Mouse (Mus musculus) adipocyte (in vitro differentiated cells): ENCODE measurements around the gene Cog3.

ENCODE experiments used
- DNase-seq: peaks from one replicate; pipeline ENCODE4 v3.0.0-alpha.2; 2016; ENCODE audit warnings: low spot score

Cog3 gene

DNA sequence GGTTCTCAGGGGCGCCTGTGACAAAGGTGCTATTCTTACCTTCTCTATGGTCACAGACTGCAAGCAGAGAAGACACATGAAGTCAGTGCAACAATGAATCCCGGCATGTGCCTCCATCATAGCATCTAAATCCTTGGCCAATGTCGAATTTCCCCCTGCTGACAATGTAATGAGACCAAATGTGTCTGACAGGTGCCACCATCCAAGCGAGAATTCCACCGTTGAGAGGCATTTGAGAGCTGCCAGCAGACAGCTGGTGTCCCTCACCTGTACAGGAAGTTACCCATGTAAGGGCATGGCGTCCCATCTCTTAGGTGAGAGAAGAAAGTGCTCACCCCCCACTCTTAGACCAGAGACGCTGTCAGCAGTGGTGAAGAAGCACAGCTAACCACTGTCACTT, 4.1 kb upstream of the Cog3 start:
- DNase-seq: no peak

DNA sequence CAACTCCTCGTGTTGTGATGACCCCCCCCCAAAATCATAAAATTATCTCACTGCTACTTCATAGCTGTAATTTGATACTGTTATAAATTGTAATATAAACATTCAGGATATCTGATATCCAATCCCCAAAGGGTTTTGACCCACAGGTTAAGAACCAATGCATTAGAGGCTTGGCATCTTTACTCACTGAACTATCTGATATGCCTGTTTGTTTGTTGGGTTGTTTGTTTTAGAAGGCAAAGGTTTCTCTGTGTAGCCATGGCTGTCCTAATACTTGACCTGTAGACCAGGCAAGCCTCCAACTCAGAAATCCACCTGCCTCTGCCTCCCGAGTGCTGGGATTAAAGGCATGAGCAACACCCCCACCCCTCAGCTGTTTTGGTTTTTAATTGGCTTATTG, 3.5 kb upstream of the Cog3 start:
- DNase-seq: no peak

DNA sequence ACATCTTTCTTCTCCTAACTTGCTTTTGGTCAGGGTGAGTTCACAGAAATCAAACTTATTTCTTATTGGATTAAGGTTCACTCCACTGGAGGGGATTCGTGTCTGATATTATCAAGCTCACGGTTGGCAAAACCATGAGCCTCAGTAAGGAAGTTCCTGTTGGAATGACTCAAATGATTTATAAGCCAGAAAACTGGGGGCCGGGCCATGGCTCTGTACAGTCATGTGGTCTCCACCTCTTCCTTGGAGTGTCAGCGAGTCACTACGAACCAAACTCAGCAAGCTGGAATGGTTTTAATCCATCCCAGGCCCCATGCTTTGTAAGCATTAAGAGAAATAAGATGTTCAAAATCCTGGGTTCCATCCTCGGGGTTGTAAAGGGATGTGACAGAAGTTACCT, 2.7 kb upstream of the Cog3 start:
- DNase-seq: no peak

DNA sequence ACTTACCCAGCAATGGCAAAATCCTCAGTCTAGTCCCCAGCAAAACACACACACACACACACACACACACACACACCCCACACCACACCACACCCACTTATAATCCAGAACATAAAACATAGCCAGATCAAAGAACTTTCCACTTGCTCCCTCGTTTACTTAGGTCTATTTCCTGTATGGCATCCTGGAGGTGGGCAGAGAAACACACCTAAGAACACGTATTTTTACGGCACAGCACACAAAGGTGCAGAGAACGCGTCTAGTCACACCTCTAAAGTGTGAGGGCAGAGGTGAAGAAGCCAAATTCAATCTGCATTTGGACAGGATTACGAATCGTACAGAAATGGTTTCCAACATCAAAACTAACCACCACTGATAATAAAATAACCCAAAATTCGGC, 1.1 kb downstream of the Cog3 start:
- no peak for DNase-seq

DNA sequence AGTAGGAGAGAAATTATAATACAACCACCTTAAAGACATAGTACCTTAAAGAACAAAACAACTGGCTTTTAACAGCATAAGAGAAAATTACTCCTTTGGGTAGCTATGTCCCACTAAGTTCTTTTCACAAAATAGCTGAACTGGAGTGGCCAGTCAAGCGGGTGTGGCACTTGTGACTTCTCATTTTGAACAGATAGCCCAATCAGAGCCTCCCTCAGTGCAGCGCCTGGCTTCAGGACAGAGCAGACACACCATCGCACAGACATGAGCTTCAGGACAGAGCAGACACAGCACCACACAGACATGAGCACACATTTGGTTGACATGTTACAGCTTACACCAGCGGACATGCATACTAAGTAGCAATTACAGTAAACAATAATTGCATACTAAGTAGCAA, 3.3 kb downstream of the Cog3 start:
- no peak for DNase-seq

DNA sequence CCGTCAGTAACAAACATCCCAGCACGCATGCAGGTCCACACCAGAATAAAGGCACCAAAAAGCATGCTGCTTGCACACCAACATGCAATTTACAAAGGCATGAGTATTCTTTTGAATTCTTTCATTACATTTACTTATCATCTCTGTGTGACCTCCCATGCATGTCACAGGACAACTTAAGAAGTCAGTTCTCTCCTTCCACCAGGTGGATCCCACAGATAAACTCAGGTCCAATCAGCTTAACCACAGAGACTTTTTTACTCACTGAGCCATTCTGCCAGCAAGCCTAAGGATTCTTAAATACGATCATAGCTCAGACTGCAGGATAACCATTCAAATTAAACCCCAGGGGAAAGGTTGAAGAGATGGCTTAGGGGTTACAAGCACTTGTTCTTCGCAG, 5.2 kb downstream of the Cog3 start:
- no peak for DNase-seq

DNA sequence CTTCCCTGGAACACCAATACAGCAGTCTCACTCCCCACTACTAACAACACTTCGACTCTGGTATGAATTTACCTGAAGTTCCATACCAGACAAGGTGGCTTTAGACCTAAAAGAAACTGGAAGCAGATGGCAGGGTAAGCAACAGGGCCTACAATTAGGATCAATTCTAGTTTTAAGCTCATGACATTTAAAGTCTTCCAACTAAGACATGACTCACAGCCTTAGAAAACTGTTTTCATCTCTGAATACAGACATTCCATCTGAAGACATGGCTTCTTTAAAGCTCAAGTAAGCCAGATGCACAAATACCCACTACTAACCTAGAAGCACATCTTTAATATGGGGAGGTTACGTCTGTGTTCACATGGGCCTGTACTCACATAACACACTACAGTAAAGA, 6.4 kb downstream of the Cog3 start:
- no peak for DNase-seq

DNA sequence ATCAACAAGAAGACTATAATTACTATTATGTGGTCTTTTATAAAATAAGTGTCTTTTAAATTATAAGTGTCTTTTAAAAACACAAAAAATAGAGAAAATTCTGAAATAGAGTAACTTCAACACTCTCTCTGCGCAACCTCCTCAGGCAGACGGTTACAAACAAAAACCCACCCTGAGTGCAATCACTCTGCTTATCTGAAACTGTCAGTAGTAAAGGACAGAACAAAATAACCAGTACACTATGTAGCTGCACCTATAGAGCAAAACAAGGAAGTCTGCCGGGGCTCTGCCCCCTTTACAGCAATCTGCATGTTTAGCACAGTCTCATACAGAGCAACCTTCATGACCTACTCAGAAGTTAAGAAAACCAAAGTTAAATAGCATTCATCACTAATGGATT, 12.4 kb downstream of the Cog3 start:
- DNase-seq: no peak

DNA sequence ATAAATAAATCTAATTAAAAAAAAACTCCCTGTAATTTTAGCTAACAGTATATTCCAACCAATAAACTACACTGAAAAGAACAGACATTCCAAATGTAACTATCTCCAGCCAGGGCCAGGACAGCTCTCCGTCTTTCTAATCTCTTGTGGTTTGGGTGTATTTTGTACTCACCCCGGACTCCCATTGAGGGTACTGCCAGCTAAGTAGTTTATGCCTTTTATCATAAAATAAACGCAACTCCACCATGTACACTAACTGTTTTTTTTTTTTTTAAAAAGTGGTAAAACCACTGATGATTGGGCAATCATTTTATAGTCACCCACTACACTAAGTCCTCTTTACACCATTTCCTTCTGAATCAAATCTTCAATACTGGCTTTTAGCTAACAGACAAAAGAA, 18.7 kb downstream of the Cog3 start:
- no peak for DNase-seq

DNA sequence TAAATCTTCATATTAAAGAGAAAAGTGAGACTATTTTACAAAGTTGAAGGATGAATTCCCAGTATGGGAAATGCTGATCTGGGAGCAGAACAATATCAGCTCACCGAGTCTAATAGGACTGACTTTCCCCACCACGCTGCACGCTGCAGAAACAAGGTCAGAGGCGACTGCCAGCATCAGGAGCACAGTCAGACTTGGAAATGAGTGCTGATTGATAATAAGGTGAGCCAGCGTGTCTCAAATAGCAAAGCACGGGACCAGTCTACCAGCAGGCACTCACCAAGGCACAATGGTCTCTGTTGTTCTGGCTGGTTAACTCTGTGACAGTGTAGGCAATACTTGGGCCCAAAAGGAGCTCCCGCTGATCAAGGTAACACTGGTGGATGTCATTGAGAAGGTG, 21.7 kb downstream of the Cog3 start:
- no peak for DNase-seq

DNA sequence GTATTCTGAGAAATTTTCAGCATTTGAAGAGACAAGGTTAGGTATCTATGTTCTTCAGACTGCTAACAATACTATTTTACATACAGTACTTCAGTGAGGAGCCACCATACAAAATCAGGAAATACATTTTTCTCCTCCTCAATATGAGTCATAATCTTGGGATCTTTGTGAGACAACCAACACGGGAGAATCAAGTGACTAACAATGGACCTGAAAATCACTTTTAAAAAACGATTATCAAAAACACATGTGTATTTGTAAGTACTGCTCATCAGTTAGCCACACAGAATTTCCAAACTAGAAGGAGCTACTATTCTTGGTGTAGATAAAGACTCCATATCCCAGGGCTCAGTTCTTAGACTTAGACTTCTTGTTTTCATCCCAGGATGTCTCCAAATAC, 23.0 kb downstream of the Cog3 start:
- DNase-seq: no peak

DNA sequence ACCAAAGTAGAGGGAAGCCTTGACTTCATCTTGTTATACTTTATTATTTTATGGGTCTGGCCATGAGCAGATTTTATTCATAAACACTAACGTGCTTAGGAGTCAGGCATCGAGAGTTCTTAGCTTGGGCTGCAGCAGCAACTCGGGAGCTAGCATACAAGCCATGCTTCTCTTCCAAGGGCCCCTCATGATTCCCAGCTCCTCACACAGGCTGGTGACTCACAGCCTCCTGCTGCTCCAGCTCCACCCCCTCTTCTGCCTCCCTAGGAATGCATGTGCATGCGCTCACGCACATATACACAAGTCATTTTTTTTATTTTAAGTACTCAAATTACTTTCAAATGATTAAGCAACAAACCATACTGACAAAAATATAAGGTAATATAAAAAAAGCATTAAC, 26.2 kb downstream of the Cog3 start:
- DNase-seq: no peak

DNA sequence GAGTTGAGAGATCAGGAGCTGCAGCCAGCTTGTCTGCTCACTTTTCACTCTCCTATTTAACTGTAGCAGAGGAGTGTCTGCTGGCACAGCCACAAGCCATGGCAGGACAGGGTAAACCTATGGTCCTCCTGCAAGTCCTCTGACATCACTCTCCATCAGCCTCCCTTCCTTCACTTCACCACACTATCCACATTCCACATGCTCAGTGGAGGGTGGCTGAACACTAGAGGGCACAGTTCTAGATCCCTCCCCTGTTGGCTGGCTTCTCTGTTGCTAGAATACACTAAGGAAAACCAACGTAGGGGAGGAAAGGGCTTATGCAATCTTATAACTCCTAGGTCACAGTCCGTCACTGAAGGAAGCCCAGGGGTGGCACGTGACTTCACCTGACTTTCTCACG, 27.3 kb downstream of the Cog3 start:
- peak; percentile 60 for DNase-seq

DNA sequence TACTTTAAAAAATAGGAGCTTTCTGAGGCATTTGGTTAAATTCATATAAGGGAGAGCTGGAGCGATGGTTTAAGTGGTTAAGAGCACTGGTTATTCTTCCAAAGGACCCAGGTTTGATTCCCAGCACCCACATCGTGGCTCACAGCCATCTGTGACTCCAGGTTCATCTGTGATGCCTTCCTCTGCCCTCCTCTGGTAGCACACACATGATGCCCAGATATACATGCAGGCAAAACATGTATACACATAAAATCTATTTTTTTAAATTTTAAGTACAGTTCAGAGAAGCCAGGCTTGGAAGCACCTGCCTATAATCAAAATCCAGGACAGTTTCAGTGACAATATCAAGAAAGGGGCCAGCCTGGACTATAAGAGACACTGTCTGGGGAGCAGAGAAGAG, 31.5 kb downstream of the Cog3 start:
- DNase-seq: no peak

DNA sequence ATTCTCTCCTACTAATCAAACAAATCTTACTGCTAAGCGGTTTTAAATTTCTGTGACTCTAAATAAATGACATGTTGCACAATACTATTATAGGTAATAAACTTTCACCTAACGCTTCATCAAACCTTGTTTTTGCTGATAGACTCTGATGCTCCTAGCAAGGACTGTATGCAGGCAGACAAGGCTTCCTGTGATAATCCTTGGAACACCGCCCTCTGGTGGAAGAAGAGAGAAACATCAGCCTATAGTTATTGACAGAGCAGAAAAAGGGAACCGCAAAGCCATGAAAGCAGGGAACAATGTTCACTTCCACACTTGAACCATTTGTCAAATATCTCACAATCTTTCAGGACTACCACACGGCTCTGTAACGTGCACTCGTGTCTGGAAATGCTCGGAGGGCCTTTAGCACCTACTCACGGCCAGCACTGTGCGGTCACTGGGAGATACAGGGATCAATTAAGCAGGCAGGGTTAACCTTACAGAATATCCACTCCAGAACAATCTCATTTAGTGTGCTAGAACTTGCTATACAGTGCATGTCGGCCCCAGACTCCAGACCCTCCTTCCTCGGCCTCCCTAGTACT, 32.2 kb downstream of the Cog3 start:
- DNase-seq: peak; percentile 76

DNA sequence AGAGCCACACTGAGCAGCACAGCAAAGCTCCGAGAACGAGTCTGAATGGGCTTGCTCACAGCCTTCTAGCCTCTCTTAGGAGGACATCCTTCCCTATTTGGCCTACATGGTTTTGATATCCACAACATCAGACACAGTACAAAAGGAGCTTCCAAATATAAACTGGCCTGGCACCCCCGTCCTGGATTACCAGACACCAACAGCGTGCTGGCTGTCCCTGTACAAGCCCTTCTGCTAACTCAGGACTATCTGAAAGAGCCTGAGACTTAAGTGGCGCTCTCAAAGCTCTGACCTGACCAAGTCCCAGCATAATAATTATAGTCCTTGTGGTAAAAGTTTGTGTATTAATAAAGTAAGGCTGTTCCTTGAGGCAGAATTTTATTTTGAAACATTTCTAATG, 34.2 kb downstream of the Cog3 start:
- DNase-seq: no peak

DNA sequence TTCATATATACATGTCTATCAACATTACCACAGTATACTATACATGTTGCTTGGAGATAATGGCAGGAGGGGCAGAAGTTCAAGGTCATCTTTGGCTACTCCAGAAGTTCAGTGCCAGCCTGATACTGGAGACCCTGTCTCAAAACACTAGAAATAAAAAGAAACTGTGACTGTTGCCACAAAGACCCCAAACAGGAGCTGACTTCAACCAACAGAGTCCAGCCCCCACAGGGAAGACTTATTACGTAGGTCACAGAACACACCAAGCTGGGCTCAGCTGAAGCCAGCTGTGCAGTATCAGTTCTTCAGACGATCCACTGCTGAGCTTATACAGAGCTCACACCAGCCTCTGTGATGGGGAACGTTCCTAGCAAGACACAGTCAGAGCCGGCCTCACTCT, 37.9 kb downstream of the Cog3 start:
- DNase-seq: no peak

DNA sequence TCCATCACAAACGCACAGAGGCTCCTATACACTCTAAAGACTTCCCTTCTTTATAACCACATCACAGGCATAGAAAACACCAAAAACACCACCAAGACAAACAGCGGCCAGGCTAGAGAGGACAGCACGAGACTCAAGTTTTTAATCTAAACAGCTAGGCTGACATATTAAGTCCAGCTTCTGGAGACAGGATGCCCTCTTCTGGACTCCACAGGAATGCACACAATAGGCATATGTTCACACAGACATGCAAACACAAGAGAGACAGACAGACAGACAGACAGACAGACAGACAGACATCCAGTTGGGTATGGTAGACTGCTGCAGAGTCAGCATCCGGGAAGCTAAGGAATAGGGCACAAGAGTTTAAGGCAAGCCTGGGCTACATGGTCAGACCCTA, 40.7 kb downstream of the Cog3 start:
- peak; percentile 3 for DNase-seq

DNA sequence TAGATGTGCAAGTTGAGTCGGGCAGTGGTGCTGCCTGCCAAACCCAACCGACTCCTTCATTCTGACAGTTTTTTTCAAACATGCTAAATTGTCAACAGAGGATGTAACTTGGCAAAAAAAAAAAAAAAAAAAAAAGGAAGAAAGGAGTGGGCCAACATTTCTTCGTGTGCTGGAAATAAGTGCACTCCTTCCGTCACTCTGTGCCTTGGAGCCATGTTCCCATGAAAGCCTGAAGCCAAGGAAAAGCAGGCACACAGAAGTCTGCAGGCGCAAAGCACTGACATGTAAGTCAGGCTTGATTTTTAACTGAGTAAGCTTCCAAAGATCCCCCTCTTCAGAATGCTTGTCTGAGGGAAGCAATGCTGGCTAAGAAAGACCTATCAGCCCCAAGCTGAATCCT, 41.6 kb downstream of the Cog3 start:
- no peak for DNase-seq

DNA sequence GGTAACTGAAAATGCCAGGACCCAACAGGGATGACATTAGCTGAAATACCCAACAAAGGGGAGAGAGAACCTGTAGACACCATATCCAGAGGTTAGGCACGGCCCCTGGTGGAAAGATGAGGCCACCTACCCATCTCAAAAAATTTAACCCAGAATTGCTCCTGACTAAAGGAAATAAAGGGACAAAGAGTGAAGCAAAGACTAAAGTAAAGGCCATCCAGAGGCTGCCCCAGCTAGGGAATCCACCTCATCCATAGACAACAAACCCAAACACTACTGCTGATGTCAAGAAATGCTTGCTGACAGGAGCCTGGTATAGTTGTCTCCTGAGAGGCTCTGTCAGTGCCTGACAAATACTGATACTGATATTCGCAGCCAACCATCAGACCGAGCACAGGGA, 42.6 kb downstream of the Cog3 start:
- no peak for DNase-seq

DNA sequence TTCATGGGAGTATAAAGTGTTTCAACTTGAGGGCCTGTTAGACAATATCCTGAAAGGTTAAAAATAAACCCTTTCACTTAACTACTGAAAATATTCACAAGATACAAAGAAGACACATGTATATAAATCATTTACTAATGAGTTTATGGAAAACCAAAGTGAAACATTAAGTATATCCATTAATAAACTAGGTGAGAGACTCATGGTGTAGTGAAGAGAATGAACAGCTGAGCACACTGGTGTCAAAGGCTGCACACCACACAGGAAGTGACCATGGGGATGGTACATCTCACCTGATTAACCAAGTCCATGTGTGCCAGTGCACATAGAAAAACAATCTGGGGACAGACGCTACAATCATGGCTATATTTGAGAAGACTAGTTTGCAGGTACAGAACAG, 45.3 kb downstream of the Cog3 start:
- DNase-seq: no peak

DNA sequence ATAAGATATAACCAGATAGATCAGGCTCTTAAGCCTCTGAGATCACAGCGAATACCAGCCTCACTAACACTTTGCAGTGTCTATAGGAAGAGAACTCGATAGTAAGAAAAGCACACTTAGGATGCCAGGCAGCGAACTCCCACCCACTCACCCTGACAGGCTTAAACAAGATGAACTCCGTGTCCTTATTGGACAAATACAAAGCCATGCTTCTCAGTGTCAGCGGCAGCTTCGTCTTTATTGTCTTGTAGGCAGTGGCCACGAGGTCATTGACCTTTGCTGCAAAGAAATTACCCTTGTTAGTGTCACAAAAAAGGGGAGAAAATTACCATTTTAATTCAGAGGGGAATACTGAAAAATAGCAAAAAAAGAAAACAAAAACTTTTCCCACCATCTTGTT, 46.5 kb downstream of the Cog3 start:
- no peak for DNase-seq

DNA sequence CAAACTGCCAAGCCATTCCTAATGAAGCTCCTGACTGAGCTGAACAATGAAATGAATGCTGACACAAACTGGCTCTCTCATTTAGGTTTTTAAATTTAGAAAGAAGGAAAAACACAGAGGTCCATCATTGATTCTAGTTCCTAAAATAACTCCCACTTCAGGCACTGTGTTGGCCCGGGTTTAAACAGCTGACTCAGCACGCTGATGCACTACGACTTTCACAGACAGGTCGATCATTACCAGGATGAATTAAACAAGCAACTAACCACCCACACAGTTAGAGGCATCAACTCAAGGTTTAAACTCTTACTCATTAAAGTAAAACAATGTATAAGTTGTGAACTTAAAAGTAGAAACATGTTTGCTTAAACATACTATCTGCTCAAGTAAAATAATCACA, 47.7 kb downstream of the Cog3 start:
- no peak for DNase-seq

DNA sequence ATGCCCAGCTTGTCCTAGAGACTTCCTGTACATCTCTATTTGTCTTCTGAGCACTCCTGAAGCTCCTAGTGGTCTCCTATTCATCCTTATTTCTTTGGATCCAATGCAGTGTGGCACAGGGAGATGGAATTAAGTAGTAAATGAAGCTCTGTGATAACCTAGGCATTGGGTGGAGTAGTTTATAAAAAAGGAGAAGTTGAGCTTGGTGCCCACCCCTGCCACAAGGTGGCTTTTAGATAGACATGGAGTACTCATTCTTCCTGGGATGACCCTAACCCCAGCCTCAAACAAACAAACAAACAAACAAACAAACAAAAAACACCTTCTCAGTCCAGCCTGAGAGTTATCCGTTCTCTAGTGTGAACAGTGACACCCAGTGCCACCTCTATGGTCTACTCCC, 56.4 kb downstream of the Cog3 start:
- no peak for DNase-seq

DNA sequence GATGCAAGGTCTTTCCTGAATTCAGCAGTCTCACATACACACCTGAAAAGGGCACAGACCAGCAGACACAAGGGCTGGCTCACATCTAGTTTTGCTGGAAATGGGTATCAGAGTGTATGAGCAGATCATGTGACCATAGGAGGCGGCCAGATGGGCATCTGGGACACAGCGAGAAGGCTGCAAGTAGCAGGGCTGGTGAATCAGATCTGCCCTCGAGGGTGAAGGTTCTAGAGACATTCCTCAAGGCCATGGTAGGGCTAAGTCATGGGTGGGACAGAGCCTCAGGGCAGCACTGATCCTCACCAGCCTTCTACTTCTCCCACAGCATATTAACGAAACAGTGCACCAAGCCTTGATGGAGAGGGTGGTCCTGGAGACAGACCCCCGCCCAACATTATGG, 58.2 kb downstream of the Cog3 start:
- no peak for DNase-seq
